Mouse (Mus musculus) ovary, postnatal 14 days (tissue): Measurements from ENCODE around the gene Gm20822.
"Not testable (repeated sequence)": the region's sequence is repeated elsewhere in the genome, so short reads cannot be mapped to it uniquely, and the experiment has no call there.

ENCODE experiments used
- DNase-seq: peaks from one replicate; pipeline ENCODE4 v3.0.0; 2022; ENCODE audit warnings: low spot score

Gene Gm20822

DNA sequence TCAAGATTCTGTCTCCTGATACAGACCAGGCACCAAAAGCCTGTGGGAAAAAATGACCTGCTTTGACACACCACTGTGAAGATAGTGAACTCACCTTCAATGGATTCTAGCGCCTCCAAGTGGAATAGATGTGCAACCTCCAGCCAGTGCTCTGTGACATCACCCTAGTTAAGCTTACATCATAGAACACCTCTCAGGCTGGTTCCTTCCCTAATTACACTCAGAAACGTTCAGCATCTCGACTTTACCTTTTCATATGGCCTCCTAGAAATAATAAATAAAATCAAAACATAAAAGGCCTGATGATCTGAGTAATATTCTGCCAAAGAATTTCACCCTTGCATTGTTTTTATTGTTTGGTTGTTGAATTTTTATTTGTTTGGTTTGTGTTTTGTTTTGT is at the start of gene Gm20822:
Gene Gm20822 (minus strand): TSS at position 101 of the 400 bp plus-strand sequence.
- DNase-seq: not testable (repeated sequence)
